In genomic region chr12:73754476-73755150, GRCm38 (mm10) we compare ENCODE assay signal across 13 mouse cellular contexts.
A peak's percentile ranks its signal among the peaks of the same experiment; 100 is the strongest.
DNase-seq lines count a peak whose midpoint lies in the region; ATAC-seq lines count a peak whose summit lies in the region.
"Had no signal": no experiment of that assay in that cellular context is flagged by ENCODE, and none has a peak within 500 bp of the region (broad histone marks: within the 10 kb centered on the region; RNA-seq: fewer than 3 reads in every experiment).

No protein-coding gene starts in this region.

- no peak for DNase-seq in forebrain, embryonic 10.5 days (ENCODE audit: extremely low spot score, low spot score)
- DNase-seq in kidney, postnatal 10 days = peak; percentile 44
- no peak for DNase-seq in kidney, adult 9 months
- no peak for DNase-seq in neural tube, embryonic 10.5 days (ENCODE audit: extremely low spot score, low spot score)
- DNase-seq: kidney, adult 18-20 months; left cerebral cortex, postnatal 4 days; thymus, postnatal 25 days had no signal

- H3K4me2 ChIP-seq in forebrain, embryonic 15.5 days (replicated peaks) = no peak overlapping the region
- H3K4me2 ChIP-seq in neural tube, embryonic 13.5 days = no peak overlapping the region
- no peak overlapping the region for H3K4me2 ChIP-seq in neural tube, embryonic 15.5 days
- H3K4me2 ChIP-seq: heart, embryonic 12.5 days had no signal

- WGBS in forebrain, embryonic 10.5 days = 66% methylated on average over 9 of the region's 9 CpGs
- 46% methylated on average over 9 of the region's 9 CpGs for WGBS in forebrain, embryonic 15.5 days
- WGBS in neural tube, embryonic 13.5 days = 60% methylated on average over 9 of the region's 9 CpGs
- 67% methylated on average over 9 of the region's 9 CpGs for WGBS in neural tube, embryonic 15.5 days

- H3K9ac ChIP-seq in forebrain, embryonic 15.5 days (replicated peaks) = no peak overlapping the region
- H3K9ac ChIP-seq in neural tube, embryonic 13.5 days = no peak overlapping the region
- no peak overlapping the region for H3K9ac ChIP-seq in neural tube, embryonic 15.5 days (replicated peaks)
- H3K9ac ChIP-seq: heart, embryonic 12.5 days; liver, embryonic 14.5 days had no signal

- ATAC-seq in forebrain, embryonic 15.5 days (replicated peaks) = no peak
- ATAC-seq in neural tube, embryonic 13.5 days (ENCODE audit: low read depth) = no peak
- no peak for ATAC-seq in neural tube, embryonic 15.5 days (ENCODE audit: low FRiP score)
- ATAC-seq in cerebellum, adult (ENCODE audit: insufficient number of reproducible peaks, low FRiP score, low TSS enrichment) = no peak

- no peaks in the 10 kb centered on the region for H3K9me3 ChIP-seq in forebrain, embryonic 10.5 days
- H3K9me3 ChIP-seq in forebrain, embryonic 15.5 days = no peaks in the 10 kb centered on the region
- no peaks in the 10 kb centered on the region for H3K9me3 ChIP-seq in neural tube, embryonic 13.5 days
- H3K9me3 ChIP-seq in neural tube, embryonic 15.5 days (replicated peaks) = no peaks in the 10 kb centered on the region
- H3K9me3 ChIP-seq: heart, embryonic 12.5 days had no signal

- peaks cover 18% of the 10 kb centered on the region for H3K4me1 ChIP-seq in forebrain, embryonic 10.5 days
- peaks cover 9% of the 10 kb centered on the region for H3K4me1 ChIP-seq in forebrain, embryonic 15.5 days
- H3K4me1 ChIP-seq in neural tube, embryonic 13.5 days (replicated peaks) = peaks cover 9% of the 10 kb centered on the region
- 0 out of 2 replicates have a peak, but pooled peaks cover 8% of the 10 kb centered on the region for H3K4me1 ChIP-seq in neural tube, embryonic 15.5 days

- no peak overlapping the region for H3K4me3 ChIP-seq in forebrain, embryonic 10.5 days
- H3K4me3 ChIP-seq in forebrain, embryonic 15.5 days = no peak overlapping the region
- H3K4me3 ChIP-seq in neural tube, embryonic 13.5 days = no peak overlapping the region
- H3K4me3 ChIP-seq in neural tube, embryonic 15.5 days (replicated peaks) = no peak overlapping the region
- H3K4me3 ChIP-seq: heart, embryonic 12.5 days had no signal

- no peaks in the 10 kb centered on the region for H3K36me3 ChIP-seq in forebrain, embryonic 10.5 days (replicated peaks)
- no peaks in the 10 kb centered on the region for H3K36me3 ChIP-seq in forebrain, embryonic 15.5 days
- H3K36me3 ChIP-seq in neural tube, embryonic 13.5 days = no peaks in the 10 kb centered on the region
- no peaks in the 10 kb centered on the region for H3K36me3 ChIP-seq in neural tube, embryonic 15.5 days

- peaks cover 52% of the 10 kb centered on the region for H3K27me3 ChIP-seq in forebrain, embryonic 10.5 days (ENCODE audit: poor library complexity, severe bottlenecking)
- no peaks in the 10 kb centered on the region for H3K27me3 ChIP-seq in forebrain, embryonic 15.5 days
- no peaks in the 10 kb centered on the region for H3K27me3 ChIP-seq in neural tube, embryonic 13.5 days
- H3K27me3 ChIP-seq in neural tube, embryonic 15.5 days (replicated peaks) = 0 out of 2 replicates have a peak, but pooled peaks cover 5% of the 10 kb centered on the region
- H3K27me3 ChIP-seq: heart, embryonic 12.5 days had no signal

- H3K27ac ChIP-seq in forebrain, embryonic 10.5 days = 0 out of 2 replicates have a peak overlapping the region, but pooled peaks have one; percentile 44
- H3K27ac ChIP-seq in forebrain, embryonic 15.5 days (replicated peaks) = no peak overlapping the region
- H3K27ac ChIP-seq in neural tube, embryonic 13.5 days (replicated peaks) = 0 out of 2 replicates have a peak overlapping the region, but pooled peaks have one; percentile 1
- 0 out of 2 replicates have a peak overlapping the region, but pooled peaks have one; percentile 37 for H3K27ac ChIP-seq in neural tube, embryonic 15.5 days (replicated peaks)
- H3K27ac ChIP-seq: liver, embryonic 14.5 days had no signal
